Mouse (Mus musculus) CD4-positive, CD25-positive, alpha-beta regulatory T cell, adult 4 months (primary cell): Measurements from ENCODE around the gene Ifitm3. TPM values are rescaled to one million over a fixed set of nuclear protein-coding genes. Genes with fewer than 3 reads are reported as not detected.
A peak's percentile ranks its signal among the peaks of the same experiment; 100 is the strongest.
"Not testable (repeated sequence)": the region's sequence is repeated elsewhere in the genome, so short reads cannot be mapped to it uniquely, and the experiment has no call there.

Experiments used
- ATAC-seq: one replicate; pipeline ENCODE4 v1.8.0; 2017
- polyA plus RNA-seq, 2 experiments: library from polyadenylated mRNA; unstranded; fragments of 100-300 nt; shearing (Covaris generic); gene quantifications; one replicate each; pipeline ENCODE4 v1.2.1; 2017

Gene Ifitm3
- polyA plus RNA-seq, 2 experiments from 2014 or later = 2.9 to 4.4 TPM

- peak; percentile 81 for ATAC-seq
Observed at GRCm38 (mm10) chr7:140998853-140999700, 11.5 kb downstream of the Ifitm3 start.

- ATAC-seq = no peak
Observed at GRCm38 (mm10) chr7:140997817-140998216, 12.8 kb downstream of the Ifitm3 start.

- ATAC-seq = peak; percentile 39
Observed at GRCm38 (mm10) chr7:140991117-140991689, 19.4 kb downstream of the Ifitm3 start.

DNA sequence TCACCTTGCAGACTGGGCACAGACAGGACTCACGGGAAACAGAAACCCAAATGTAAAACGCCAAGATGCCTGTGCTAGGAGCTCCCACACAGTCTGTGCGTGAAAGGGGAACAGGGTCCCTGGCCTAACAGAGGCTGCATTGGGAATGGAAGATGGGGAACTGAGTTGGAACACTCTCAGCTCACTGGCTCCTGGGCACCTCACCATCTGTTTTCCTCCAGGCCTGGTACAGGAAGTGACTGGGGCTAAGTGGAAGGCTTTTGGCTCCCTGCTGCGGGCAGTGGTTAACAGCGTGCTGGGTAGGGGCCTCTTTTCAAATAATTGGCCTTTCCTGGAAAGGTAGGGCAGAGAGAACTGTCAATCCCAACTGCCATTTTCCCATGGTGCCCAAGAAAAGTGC lies 19.9 kb downstream of the Ifitm3 start:
- ATAC-seq = no peak

DNA sequence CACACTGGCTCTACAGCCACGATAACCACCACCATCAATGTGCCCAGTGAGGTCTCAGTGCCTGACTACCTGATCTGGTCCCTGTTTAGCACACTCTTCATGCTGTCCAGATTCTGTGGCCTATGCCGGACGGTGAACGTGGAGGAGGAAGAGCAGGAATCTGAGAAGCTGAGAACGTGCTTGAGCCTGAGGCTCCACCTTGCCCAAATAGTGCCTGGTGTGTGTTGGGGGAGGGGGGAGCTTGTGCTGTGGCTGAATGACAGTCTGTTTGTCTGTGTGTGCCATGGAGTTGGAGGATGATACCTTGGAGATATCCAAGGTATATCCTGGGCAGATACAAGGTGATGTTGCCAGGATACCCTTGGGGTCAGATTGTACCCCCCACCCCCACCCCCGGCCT lies 20.4 kb downstream of the Ifitm3 start:
- no peak for ATAC-seq

DNA sequence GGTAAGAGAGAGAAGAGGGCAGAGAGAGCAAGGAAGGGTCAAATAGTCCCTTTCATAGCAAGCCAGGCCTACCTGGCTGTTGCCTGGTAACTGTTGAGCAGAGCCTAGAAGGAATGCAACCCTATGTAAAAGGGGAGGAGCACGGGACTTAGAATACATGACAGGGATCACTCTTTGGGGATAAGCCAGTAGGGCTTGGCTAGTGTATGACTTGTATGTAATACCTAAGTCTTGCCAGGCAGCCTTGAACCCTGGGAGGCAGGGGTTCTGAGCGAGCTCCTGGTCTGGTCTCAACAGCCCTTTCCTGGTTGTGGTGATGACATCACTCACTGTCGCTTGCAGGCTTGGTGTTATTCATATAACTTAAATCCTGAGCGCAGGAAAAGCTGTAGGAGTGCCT lies 21.5 kb downstream of the Ifitm3 start:
- ATAC-seq = no peak

GRCm38 (mm10) chr7:140987182-140988138 lies 23.1 kb downstream of the Ifitm3 start:
- no peak for ATAC-seq

GRCm38 (mm10) chr7:140982971-140983370 lies 27.6 kb downstream of the Ifitm3 start:
- no peak for ATAC-seq

- no peak for ATAC-seq
Observed at GRCm38 (mm10) chr7:140981704-140982103, 28.9 kb downstream of the Ifitm3 start.

- not testable (repeated sequence) for ATAC-seq
Observed at GRCm38 (mm10) chr7:140976720-140977119, 33.9 kb downstream of the Ifitm3 start.

DNA sequence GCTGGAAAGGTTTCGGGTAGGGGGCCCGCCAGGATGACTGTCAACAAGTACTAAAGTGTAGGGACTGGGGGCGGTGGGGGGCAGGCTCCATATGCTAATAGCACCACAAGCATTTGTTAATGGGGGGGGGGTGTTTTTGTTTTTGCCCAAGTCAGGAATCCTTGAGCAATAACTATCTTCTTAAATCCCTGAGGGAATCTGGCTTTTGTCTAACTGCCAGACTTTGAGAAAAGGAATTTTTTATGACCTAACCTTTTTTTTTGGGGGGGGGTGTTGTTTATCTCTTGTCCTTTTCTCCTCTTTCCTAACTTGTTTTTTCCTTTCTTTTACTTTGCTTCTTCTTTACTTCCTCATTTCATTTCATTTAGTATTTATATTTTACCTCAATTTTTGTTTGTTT lies 35.1 kb downstream of the Ifitm3 start:
- ATAC-seq = no peak

GRCm38 (mm10) chr7:140974940-140975339 lies 35.6 kb downstream of the Ifitm3 start:
- ATAC-seq = no peak

DNA sequence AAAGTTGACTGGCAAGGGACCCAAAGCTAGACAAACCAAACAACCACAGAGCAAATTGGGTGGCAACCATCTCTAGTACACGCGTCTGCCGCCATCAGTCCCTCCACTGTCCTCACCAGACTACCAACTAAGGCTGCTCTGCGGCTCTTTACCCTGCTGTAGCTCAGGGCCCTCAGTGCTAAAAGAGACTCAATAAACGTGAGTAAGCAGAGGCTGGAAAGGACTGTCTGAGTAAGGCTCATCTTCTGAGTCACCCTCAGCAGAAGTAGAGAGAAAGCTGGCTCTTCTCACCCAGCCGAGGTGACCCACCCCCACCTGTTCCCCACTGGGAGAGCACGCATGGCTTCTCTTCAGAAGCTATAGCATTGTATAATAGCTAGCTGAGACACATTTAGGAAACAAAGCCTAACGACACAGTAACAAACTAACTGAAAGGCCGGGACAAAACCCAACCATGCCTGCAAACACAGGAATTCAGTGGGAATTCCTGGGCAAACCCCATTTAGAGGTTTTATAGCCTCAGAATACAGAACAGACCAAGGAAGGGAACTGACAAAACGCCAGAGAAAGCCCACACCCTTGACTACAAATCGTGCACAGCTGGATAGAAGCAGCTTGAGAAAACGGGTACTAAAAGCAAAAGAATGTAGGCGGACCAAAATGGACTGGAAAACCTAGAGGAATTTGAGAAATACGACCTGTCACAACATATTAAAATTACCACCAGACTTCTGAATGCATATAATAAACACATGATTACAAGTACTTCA lies 37.0 kb downstream of the Ifitm3 start:
- no peak for ATAC-seq

GRCm38 (mm10) chr7:140971479-140972171 lies 38.9 kb downstream of the Ifitm3 start:
- ATAC-seq = no peak

DNA sequence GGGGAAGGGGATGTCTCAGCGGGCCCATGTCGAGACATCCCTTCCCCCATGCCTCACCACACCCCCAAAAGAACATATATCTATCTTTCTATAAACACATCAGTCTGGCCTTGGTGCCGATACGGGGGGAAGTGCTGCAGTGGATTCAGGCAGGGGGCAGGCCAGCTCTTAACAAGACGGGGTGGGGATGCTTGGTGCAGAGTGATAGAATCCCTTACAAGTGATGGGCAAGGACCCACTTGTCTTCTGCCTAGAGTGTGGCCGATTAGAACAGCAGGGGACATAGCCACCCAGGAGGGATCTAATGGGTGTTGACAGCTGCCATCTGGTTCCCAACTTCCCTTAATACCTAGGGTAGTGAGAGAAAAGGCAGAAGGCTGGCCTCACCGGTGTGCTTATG lies 39.6 kb downstream of the Ifitm3 start:
- no peak for ATAC-seq

DNA sequence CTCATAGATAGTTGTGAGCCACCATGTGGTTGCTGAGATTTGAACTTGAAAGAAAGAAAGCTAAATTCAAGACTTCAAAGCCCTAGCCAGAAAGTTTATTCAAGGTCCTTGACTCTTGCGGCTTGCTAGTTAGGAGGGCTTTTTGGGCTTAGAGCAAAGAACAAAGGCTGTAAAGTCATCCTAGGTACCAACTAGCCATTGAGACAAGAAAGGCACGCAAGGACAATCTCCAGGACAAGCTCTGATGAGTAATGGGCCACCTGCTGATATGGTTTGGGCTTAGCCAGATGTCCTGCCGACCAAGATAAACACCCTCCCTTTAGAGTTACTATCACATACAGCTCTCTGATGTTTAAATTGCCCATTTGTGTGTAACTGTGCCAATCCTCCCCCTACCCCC lies 41.9 kb downstream of the Ifitm3 start:
- ATAC-seq = not testable (repeated sequence)

DNA sequence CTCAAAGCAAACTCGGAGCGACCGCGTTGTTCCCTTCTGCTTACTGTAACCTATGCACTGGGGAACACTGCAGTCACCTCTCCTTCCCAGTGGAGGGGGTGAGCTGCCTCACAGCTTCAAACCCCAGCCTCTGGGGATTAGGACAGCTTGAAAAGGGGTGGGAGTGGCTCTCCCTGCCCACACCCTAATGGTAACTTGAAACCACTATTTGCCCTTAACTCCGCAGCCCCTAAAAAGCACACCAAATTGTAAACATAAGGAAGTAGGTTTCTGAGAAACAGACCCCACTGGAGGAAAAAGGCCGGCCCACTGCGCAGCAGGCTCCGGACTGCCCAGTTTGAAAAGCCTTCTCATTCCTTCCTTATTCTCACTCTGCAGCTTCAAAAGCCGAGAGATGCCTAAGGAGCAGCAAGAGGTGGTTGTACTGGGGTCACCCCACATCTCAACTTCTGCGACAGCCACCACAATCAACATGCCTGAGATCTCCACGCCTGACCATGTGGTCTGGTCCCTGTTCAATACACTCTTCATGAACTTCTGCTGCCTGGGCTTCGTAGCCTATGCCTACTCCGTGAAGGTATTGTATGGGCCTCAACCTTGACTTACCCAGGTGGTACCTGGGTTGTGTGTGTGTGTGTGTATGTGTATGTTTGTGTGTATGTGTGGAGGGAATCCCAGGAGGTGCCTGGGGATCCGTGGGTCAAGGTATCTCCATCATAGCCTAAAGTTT lies 42.5 kb downstream of the Ifitm3 start:
- ATAC-seq = no peak

DNA sequence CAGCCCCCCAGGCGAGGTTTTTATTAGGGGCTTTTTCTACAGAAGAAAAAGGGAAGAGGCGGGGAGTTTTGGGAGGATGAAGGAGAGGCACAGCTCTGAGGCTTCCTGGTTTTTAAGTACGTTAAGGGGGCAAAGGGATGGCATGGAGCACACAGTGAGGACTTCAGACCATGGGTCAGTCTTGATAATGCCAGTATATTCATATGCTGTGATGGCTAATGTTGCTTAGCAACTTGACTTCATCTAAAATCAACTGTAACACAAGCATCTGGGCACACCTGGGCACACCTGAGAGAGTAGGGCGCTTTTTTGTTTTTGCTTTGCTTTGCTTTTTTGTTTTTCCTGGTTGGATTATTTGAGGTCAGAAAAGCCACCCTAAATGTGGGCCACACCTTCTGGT lies 43.6 kb downstream of the Ifitm3 start, which contains the start of gene Ifitm1:
Gene Ifitm1 (plus strand): TSS at position 301 of the 400 bp plus-strand sequence.
- no peak for ATAC-seq

GRCm38 (mm10) chr7:140962733-140963132 lies 47.8 kb downstream of the Ifitm3 start:
- no peak for ATAC-seq

DNA sequence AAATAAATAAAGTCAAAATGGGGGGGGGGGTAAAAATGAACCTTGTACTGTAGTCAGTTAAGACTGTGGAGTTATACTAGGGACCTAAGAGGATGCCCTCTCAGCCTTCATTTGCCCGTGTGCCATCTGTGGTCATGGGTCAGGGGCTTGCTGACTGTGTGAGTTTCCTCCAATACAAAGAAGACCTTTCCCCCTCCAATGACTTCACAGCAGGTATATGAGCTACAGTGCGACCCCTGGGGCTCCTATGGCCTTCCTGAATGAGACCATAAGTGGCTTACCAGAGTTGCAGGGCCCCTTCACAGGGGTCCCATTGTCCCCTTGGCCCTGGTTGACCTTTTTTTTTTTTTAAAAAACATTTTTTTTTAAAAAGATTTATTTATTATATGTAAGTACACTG lies 49.2 kb downstream of the Ifitm3 start:
- ATAC-seq = no peak

DNA sequence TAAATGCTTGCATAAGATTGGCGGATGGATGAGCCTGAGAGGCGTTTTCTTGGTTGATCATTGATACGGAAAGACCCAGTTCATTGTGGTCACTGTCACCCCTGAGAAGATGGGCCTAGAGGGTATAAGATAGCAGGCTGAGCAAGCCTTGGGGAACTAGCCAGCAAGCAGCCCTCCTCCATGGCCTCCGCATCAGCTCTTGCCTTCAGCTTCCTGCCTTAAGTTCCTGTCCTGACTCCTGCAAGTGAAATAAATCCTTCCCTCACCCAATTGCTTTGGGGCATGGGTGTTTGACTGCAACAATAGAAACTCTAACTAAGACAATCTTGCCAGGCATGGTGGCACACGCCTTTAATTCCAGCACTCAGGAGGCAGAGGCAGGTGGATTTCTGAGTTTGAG lies 50.5 kb downstream of the Ifitm3 start:
- ATAC-seq = no peak
